Mouse (Mus musculus) mouse trophoblast stem cell (cell line): ENCODE results near the gene Rrbp1.

Experiments used
- in situ Hi-C, 2 experiments: fragments of 300-500 bp; cut with MseI, MboI; formaldehyde crosslinking; loops; 2 replicates in 1 of 2; 3 replicates in 1 of 2; pipeline ENCODE4 v1.15.1; 2025

Rrbp1 gene

GRCm38 (mm10) chr2:144011080-144011551 is at the start of gene Rrbp1:
TSS of gene Rrbp1 (minus strand) at chr2:144011263.
- in situ Hi-C loops = no loop called here

GRCm38 (mm10) chr2:144057735-144058134 is 46.7 kb upstream of the Rrbp1 start:
- in situ Hi-C loops = no loop called here

DNA sequence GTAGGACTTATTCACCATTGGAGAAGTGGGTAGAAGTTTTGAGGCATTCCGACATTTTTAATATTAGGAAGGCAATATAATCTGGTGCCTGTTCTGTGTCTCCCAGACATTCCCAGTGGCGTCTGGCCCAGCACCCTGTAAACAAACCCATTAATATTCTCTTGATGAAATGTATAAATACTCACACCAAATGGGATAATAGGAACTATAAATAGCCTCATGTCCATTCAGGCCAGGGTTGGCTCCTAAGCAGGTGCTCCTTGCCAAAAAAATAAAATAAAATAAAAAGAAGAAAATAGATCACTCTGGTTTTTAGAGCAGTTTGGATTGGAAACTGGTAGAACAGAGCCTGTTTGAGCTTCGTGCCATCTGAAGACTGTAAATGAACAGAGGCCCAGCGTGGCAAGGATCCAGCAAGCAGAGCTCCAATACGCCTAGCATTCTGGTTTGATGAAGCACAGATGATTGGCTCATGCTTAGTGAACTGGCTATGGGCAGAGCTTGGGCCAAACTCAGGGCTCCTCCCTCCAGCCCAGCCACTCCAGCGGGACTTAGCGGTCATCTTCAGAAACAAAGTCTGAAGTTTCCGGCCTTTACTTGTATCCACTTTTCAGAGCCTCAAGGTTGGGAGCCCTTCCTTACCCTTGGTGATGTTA is 41.5 kb upstream of the Rrbp1 start:
- in situ Hi-C loops = no loop called here

- in situ Hi-C loops = no loop called here
Measured at GRCm38 (mm10) chr2:144050861-144051260, 39.8 kb upstream of the Rrbp1 start.

DNA sequence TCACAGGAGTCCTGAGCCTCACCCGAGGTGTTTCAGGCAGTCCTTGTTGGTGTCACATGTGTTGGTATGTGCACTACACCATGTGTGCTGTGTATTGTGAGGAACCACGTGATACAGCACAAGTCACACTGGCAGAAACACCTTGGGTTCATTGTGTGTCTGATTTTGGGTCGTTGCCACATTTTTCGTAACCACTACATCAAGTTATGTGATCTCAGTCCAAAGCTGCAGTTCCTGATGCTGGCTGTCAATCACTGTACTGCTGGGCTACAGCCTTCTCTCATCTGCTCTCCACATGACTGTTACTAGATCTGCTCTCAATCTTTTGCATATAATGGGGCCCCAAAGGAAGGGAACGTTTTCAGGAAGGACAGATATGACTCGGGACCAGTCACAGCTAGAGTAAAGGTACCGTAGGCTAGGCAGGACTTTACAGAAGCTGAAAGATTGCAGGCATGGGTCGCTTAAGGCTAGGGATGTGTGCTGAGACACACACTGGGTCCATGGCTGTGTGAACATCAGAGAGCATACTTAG is 39.1 kb upstream of the Rrbp1 start:
- in situ Hi-C loops = no loop called here

DNA sequence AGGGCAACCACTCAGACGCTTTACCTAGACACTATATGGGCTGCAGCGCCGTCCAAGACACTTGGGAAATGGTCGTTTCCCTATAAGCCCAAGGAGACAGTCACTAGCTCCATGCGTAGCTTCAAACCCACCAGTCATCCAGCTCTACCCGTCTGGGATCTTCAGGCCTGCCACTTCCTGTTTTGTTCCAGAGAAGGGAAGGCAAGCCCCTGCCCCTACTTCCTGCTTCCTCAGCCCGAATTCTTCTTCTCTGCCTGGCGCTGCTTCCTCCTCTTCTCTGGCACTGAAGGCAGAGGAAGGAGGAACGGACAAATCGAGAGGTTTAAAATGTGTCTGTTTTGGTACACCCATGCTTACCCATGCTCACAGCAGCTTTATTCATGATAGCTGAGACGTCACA is 35.9 kb upstream of the Rrbp1 start:
- in situ Hi-C loops = no loop called here

DNA sequence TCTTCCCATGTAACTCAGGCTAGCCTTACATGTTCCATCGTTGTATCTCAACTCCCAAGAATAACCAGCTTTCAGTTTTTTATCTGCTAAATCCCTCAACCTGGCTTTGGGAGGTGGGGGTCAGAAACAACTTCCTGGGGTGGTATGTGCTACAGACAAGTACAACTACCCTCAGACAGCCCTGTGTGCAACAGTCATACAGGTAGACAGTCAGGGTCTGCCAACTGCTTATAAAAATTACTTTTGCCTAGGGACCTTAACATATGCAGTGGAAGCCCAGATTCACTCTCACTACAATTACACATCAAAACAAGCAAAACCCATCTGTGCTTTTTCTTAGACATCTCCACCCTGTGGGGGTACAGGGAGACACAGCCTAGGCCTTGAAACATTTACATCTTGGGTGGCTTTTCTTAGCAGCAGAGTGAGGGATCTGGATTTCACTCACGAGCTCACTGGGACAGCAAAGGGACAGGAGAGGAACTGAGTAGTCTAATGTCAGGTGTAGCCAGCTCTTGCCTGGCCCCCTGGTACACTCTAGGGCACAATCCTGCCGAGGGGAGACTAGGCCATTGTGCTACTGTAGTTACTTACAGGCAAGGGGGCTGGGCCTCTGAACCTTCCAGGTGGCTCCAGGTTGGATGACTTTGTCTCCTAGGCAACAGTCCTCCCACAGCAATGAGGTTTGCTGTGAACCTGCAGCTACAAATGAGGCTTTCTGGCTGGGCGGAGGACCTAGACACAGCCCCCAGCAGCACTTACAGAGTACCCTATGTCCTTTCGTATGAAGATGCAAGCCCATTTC is 34.9 kb upstream of the Rrbp1 start:
- in situ Hi-C loops = no loop called here

GRCm38 (mm10) chr2:144044726-144045125 is 33.7 kb upstream of the Rrbp1 start:
- in situ Hi-C loops = no loop called here

DNA sequence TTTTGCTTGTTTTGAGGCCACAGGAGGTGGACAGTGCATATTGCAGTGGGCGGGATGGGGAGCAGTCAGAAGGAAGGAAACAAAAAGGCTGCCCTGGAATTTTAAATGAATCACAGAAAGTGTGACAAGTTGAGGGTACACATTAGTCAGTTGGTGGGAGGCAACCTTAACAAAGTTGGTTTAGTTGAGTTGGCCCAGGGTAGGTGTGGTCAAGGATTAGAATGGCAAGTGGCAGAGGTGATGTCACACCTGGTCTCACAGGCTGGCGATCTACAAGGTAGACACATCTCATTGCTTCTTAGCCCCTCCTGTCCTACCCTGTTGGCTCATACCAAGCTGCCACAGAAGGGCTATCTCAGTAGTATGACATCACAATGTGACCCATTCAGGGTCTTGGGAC is 21.6 kb upstream of the Rrbp1 start, which contains the start of gene Banf2:
Gene Banf2 (plus strand): TSS at position 396 of the 400 bp plus-strand sequence.
- in situ Hi-C loops = no loop called here

GRCm38 (mm10) chr2:144030791-144031190 is 19.7 kb upstream of the Rrbp1 start:
- in situ Hi-C loops = no loop called here

DNA sequence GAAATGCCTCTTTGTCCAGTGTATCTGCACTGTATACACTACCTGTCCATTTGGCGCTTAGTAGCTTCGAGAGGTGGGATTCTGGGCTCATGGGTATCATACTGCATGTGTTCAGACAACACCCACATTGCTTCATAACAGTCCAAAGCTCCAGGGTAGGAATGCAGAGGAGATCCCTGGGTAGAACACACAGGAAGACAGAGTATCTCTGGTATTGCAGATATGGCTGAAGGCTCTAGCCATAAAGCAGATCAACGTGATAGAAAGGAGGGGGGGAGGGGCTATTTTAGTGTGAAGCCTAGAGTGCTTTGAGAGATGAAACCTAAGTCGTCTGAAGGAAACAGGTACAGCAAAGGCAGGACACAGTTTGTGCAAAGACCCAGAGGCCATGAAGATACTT is 15.4 kb upstream of the Rrbp1 start:
- in situ Hi-C loops = no loop called here

GRCm38 (mm10) chr2:144025361-144025760 is 14.3 kb upstream of the Rrbp1 start:
- in situ Hi-C loops = no loop called here

- in situ Hi-C loops = no loop called here
Measured at GRCm38 (mm10) chr2:144022441-144022840, 11.4 kb upstream of the Rrbp1 start.

DNA sequence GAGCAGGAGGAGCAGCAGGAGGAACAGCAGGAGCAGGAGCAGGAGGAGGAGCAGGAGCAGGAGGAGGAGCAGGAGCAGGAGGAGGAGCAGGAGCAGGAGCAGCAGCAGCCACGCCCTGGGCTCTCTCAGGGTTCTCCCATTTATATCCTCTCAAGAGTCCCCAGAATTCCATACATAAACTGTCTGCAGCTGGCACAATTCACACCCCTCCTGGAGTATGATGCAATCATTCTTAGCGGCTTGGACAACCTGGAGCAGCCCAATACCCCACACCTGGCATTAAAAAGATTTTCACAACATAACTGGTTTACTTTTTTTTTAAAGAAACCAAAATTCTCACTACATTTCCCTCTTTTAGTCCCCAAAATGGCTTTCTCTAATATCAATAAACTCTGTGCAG is 8.9 kb upstream of the Rrbp1 start:
- in situ Hi-C loops = no loop called here

- in situ Hi-C loops = no loop called here
Measured at GRCm38 (mm10) chr2:144015861-144016260, 4.8 kb upstream of the Rrbp1 start.

DNA sequence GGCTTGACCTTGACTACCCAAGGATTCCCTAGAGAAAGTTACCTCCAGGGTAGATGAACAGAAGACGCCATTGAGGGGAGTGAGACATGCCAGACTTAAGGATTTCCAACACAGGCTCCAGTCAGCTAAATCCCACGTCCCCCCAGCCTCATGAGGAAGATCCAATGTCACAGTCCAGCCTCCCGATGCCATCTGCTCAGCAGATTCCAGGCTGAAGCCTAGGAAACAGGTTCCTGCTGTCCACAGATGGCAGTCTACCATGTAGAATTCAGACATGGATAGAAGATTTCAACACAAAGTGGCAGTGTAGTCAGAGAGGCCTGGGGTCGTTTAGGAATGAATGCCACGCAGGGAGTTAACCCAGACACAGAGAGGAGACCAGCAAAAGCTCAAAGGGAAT is 3.4 kb upstream of the Rrbp1 start:
- in situ Hi-C loops = no loop called here

DNA sequence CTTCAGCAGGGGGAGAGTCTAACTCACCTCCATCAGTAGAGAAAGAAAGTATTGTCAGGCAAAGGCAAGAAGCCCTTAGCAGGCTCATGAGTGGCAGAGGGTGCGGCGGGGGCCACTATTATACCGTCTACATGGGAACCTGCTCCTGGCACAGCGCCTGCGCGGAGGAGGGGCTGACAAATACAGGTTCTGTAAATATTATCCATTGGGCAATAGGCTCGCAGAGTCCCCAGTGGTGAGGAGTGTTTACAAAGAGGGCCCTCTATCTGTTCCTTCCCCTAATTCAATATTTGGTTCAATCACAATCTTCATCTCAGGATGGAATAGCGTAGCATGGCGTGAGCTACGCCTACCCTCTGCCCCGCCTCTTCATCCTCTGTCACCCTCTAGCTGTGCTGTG is 3.0 kb upstream of the Rrbp1 start:
- in situ Hi-C loops = no loop called here

- in situ Hi-C loops = no loop called here
Measured at GRCm38 (mm10) chr2:144010282-144011044, 600 bp downstream of the Rrbp1 start.

- in situ Hi-C loops = loop anchor here (5.0 to 10.0 kb wide), 2 partner anchors 205 to 208 kb away; no protein-coding TSS in a partner anchor
Measured at GRCm38 (mm10) chr2:144009551-144010281, 1.3 kb downstream of the Rrbp1 start.

GRCm38 (mm10) chr2:144009081-144009480 is 2.0 kb downstream of the Rrbp1 start:
- in situ Hi-C loops = loop anchor here (5.0 to 10.0 kb wide), 2 partner anchors 206 to 208 kb away; no protein-coding TSS in a partner anchor

DNA sequence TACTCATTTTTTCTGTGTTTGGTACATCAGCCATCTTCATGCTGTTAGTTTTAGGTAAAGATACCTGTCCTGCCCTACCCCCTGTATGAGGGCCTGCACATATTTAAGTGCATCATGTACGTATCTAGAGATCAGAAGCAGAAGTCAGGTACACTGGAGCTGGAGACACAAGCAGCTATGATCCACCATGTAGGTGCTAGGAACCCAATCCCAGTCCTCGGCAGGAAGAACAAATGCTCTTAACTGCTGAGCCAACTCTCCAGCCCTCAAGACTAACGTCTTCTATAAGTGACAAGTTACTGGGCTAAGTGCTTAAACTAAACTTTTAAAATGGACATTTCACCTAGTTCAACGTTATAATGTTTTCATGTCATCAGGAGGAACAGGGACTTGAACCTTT is 3.9 kb downstream of the Rrbp1 start:
- in situ Hi-C loops = loop anchor here (5.0 to 10.0 kb wide), 2 partner anchors 208 to 210 kb away; no protein-coding TSS in a partner anchor
